Mouse (Mus musculus) CD4-positive naive resting alpha-beta T cell, adult 57 days (primary cell): ENCODE data around the gene Atg10. TPM values are rescaled to one million over a fixed set of nuclear protein-coding genes. Genes with fewer than 3 reads are reported as not detected.

Source experiments
- total RNA-seq: library from RNA; stranded (reverse); gene quantifications from one replicate; pipeline ENCODE4 v1.2.4, GENCODE M21; 2023

Gene Atg10
- 7.7 TPM for total RNA-seq

DNA sequence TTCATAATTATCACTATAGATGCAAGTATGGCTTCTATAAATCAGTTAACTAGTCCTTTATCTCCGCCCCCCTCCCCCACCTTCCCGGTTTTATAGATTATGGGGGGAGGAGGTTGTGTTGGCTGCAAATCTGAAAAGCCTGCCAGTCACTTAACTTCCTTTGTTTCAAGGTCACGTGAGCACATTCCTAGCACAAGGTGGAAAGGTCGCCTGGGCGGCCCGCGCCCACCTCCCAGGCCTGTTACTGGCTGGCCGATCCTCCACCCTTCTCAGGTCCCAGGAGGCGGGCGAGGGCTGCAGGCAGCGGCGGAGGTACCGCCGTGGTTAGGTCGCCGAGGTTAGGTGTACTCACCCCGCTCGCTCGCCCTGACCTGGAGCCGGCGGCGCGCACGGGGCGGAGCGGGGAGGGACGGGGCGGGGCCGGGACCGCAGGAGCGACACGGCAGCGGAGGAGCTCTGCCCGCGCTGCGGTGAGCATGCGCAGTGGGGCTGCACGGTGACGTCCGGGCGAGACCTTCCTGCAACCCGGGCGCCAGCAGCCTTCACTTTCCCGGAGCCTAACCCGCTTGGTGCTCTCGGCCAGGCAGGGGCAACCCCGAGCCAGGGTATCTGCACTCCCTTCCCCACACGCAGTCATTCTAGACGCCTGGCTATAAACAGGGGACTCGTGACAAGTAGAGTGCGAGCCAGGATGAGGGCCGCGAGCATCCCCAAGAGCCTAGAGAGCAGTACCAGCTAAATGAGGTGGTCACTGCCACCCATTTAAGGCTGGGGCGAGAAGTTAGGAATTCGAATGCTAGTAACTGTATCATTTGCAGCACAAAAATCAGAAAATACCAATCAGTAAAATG, at the start of gene Atg10:
Gene Atg10 (minus strand): TSS at position 382 of the 851 bp plus-strand sequence.

DNA sequence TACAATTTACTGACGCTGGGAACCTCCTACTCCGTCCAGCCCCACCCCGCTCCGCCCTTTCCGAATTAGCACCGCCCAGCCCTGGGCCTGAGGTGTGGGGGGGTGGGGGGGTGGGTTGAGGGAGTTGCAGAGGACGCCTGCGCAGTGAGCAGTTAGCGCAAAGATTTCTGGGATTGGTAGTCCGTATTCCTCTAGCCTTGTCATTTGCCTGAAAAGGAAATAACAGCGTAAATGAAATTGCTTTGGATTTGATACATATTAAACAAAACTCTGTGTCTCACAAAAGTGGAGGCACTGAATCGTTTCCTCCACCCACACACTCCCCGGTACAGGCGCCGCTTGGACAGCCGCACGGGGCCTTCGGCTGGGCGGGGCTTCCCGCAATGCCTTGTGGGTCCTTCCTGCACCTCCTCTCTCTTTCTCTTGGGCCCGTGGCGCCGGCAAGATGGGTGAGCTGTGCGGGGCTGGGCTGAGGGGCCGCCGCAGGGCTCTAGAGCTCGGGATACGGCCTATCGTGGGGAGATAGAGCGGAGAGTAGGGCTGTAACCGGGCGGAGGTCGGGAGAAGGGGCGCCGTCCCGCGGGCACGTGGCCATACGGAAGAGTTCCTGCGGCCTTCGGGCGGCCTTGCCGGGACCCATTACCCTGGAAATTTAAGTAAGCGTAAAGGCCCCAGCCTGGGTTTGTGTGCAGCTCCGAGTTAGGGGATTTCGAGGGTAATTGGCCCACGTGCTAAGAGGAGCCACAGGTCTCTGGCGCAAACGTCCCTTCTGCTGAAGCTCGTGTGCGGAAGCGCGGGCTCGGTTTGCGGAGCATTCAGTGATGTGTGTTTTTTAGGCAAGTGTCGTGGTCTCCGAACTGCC, 300.8 kb downstream of the Atg10 start, which contains the start of gene Rps23:
Gene Rps23 (plus strand): TSS at position 208 of the 862 bp plus-strand sequence.

DNA sequence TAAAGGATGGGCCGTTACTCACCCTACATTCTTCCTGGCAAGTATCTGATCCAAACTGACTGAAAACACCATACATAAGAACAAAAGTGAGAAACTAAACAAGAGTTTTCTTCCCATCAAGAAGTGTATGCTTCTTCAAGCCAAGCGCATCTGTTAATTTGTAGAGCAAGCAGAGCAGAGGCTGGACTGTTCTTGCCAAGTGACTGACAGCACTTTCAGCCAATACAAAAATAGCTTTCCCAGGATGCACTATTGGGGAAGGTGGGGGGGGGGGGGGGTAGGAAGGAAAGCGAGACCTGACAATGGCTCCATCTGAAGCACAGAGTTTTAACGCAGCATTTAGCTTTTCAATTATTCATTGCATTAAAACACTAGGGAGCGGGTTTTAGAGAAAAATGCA, 318.6 kb downstream of the Atg10 start, which contains the start of gene Atp6ap1l:
Gene Atp6ap1l (minus strand): TSS at position 180 of the 400 bp plus-strand sequence.

Other genes with a start within 250 kb of the Atg10 start
- 44.4 TPM for gene Ssbp2, start 236.3 kb upstream of the Atg10 start, total RNA-seq